Mouse (Mus musculus) CH12F3 (cell line): ENCODE results near the gene 4931400O07Rik.

ENCODE experiments used
- in situ Hi-C: fragments of 300-500 bp; cut with MboI; formaldehyde crosslinking; loops from 2 replicates; pipeline ENCODE4 v1.14.3; 2020; ENCODE audit warnings: low sequenced_read_pairs

Gene 4931400O07Rik

DNA sequence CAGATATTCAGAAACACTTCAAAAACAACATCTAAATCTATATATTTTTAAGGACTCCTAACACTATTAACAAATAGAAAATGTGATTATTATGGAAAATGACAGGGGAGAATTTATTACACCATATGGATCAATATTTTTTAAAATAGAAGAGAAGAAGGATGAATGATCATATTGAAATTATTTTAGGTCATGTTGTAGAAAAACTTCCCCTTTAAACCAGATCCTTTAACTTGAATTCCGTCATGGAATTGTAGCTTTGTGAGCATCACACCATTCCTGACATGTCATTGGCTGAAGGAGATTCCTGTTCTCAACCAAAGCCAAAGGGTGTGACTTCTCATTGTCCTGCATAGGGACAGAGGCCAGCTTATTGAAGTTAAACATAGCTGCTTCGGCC, at the start of gene 4931400O07Rik:
4931400O07Rik (plus strand) TSS at position 301 of the 400 bp plus-strand sequence.
- in situ Hi-C loops = no loop called here
